Mouse (Mus musculus) ovary, adult 10 weeks (tissue): ENCODE measurements around the gene Prkag1. TPM values are rescaled to one million over a fixed set of nuclear protein-coding genes. Genes with fewer than 3 reads are reported as not detected.

ENCODE experiments used
- polyA plus RNA-seq: library from polyadenylated mRNA; stranded (reverse); fragments of 350-450 nt; fragmentation: Illumina TruSeq; extraction: RNeasy Lipid Tissue Mini Kit (QIAGEN cat#74804); gene quantifications from one replicate; pipeline ENCODE4 v1.2.3, GENCODE M21; 2014

Gene Prkag1
- polyA plus RNA-seq: 29.2 TPM

GRCm38 (mm10) chr15:98830736-98831683 is at the start of gene Prkag1:
Gene Prkag1 (minus strand): TSS chr15:98831521.

DNA sequence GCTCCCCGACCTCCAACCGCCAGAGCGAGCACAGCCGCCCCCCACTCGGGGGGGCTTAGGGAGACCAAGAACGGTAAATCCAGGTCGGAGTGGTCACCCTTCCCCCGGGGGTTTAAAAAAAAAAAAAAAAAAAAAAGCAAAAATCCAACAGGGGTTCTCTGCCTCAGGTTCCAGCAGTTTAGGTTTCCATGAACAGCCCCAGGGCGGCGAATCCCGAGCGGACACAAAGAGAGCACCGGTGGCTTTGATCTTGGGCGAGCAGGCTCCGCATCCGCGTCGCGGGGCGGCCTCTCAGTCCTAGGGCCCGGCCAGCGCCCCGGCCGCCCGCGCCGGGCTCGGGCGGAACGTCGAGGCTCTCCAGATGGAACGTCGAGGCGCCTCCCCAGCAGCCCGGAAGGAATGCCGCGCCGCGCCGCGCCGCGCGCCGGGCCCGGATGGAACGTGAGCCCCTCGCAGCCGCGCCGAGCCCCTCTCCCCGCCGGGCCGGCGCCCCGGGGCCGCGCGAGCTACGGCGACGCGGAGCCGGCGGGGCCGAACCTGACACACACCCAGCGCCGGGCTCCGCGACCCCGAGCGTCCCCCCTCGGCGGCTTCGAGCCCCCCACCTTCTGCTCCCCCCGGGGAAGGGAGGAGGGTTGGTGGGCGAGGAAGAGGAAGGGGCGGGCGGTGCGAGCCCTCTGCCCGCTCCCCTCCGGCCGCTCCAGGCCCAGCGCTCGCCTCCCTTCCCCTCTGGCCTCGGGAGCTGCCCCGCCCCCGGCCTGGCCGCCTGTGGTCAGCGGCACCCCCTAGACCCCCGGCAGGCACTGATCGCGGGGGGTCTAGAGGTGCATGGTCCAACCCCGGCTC is 40.0 kb upstream of the Prkag1 start, which contains the start of gene Kmt2d:
Kmt2d (minus strand) TSS at position 135 of the 846 bp plus-strand sequence.

DNA sequence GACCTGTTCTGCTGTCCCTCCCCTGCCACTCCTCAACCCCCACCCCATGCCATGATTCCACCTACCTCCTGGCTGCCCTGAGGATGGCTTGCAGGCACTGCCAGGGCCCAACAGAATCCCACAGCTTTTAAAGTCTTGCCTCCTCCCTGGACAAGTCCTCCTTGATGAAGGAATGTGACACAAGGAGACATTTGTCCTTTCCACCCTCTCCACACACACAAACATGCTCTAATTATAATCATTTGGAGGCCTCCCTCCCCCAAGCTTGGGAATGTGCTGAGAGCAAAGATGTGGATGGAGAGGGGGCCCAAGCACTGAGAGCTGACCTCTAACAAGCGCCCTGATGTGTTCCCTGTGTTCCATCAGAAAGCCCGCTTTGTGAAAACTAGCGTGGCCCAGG is 21.9 kb downstream of the Prkag1 start, which contains the start of gene Ddn:
Ddn (minus strand) TSS at position 101 of the 400 bp plus-strand sequence.

DNA sequence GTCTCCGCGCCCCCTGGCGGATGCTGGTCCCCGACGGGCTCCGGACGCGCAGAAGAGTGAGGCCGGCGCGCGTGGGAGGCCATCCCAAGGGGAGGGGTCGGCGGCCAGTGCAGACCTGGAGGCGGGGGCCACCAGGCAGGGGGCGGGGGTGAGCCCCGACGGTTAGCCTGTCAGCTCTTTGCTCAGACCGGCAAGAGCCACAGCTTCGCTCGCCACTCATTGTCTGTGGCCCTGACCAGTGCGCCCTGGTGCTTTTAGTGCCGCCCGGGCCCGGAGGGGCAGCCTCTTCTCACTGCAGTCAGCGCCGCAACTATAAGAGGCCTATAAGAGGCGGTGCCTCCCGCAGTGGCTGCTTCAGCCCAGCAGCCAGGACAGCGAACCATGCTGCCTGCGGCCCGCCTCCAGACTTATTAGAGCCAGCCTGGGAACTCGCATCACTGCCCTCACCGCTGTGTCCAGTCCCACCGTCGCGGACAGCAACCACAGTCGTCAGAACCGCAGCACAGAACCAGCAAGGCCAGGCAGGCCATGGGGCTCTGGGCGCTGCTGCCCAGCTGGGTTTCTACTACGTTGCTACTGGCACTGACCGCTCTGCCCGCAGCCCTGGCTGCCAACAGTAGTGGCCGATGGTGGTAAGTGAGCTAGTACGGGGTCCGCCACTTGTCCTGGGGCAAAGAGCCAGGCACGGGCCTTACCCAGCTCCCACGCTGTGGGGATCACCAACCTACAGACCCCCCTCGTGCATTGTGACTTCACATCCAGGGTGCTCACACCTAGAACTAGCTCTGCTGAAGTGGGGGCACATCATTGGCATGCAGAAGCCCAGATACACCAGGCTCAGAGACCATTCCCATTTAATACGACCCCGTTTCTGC is 41.4 kb downstream of the Prkag1 start, which contains the start of gene Wnt1:
Wnt1 (plus strand) TSS at position 197 of the 875 bp plus-strand sequence.

GRCm38 (mm10) chr15:98777762-98778161 is 53.6 kb downstream of the Prkag1 start, which contains the start of gene Wnt10b:
Gene Wnt10b (minus strand): TSS chr15:98778150.

Other genes with a start within 250 kb of the Prkag1 start
- gene Adcy6, start 221.4 kb downstream of the Prkag1 start, polyA plus RNA-seq: 3.8 TPM
- gene Cacnb3, start 200.7 kb downstream of the Prkag1 start, polyA plus RNA-seq: 0.48 TPM
- 1.9 TPM for gene Ddx23, start 168.6 kb downstream of the Prkag1 start, polyA plus RNA-seq
- not detected for gene Rnd1, start 154.1 kb downstream of the Prkag1 start, polyA plus RNA-seq
- gene Ccdc65, start 123.3 kb downstream of the Prkag1 start, polyA plus RNA-seq: 2.5 TPM
- 0.17 TPM for gene Fkbp11, start 103.3 kb downstream of the Prkag1 start, polyA plus RNA-seq
- gene Arf3, start 68.3 kb downstream of the Prkag1 start, polyA plus RNA-seq: 45.6 TPM
- 3.4 TPM for gene Wnt10b, start 53.4 kb downstream of the Prkag1 start, polyA plus RNA-seq
- not detected for gene Wnt1, start 41.7 kb downstream of the Prkag1 start, polyA plus RNA-seq
- gene Ddn, start 22.0 kb downstream of the Prkag1 start, polyA plus RNA-seq: not detected
- gene Kmt2d, start 39.7 kb upstream of the Prkag1 start, polyA plus RNA-seq: 3.7 TPM
- 2.3 TPM for gene Rhebl1, start 63.0 kb upstream of the Prkag1 start, polyA plus RNA-seq
- gene Dhh, start 67.0 kb upstream of the Prkag1 start, polyA plus RNA-seq: 4.8 TPM
- 2.1 TPM for gene Lmbr1l, start 86.7 kb upstream of the Prkag1 start, polyA plus RNA-seq
- gene Tuba1b, start 103.0 kb upstream of the Prkag1 start, polyA plus RNA-seq: 91.9 TPM
- gene Gm49450, start 122.0 kb upstream of the Prkag1 start, polyA plus RNA-seq: not detected
- gene Tuba1a, start 122.2 kb upstream of the Prkag1 start, polyA plus RNA-seq: 108 TPM
- gene Tuba1c, start 198.4 kb upstream of the Prkag1 start, polyA plus RNA-seq: 8.6 TPM
- not detected for gene Prph, start 223.7 kb upstream of the Prkag1 start, polyA plus RNA-seq
- gene Troap, start 243.1 kb upstream of the Prkag1 start, polyA plus RNA-seq: 0.23 TPM